Mouse (Mus musculus) neutrophil, adult 5-6 weeks (primary cell): Measurements from ENCODE around the gene Akt1. TPM values are rescaled to one million over a fixed set of nuclear protein-coding genes. Genes with fewer than 3 reads are reported as not detected.

Source experiments
- ATAC-seq: fragments of 151-379, 151-347 bp; 2 replicates; pipeline ENCODE4 v1.8.0; 2017; ENCODE audit warnings: mild to moderate bottlenecking, moderate TSS enrichment; ENCODE audit not compliant: insufficient number of reproducible peaks, poor library complexity, low FRiP score, severe bottlenecking; ENCODE audit errors: extremely low read depth
- total RNA-seq: library from RNA; stranded (forward); fragments of 200-1000 nt; gene quantifications from 2 replicates; pipeline ENCODE4 v1.2.3, GENCODE M21; 2017

Gene Akt1
- total RNA-seq, 1 experiment from 2014 or later, result 218 TPM

- ATAC-seq, result no peak
Observed at GRCm38 (mm10) chr12:112609031-112609430, 65.7 kb downstream of the Akt1 start.

GRCm38 (mm10) chr12:112606998-112607397 is 67.7 kb downstream of the Akt1 start:
- no peak for ATAC-seq

- peak; percentile 63 for ATAC-seq
Observed at GRCm38 (mm10) chr12:112605766-112606165, 68.9 kb downstream of the Akt1 start.

- ATAC-seq, result no peak
Observed at GRCm38 (mm10) chr12:112604709-112605649, 69.7 kb downstream of the Akt1 start.

GRCm38 (mm10) chr12:112604022-112604421 is 70.7 kb downstream of the Akt1 start:
- no peak for ATAC-seq

Other genes with a start within 250 kb of the Akt1 start
- not detected in 2 replicates for gene A530016L24Rik, start 185.4 kb downstream of the Akt1 start, total RNA-seq
- gene Tmem179, start 158.1 kb downstream of the Akt1 start, total RNA-seq, result not detected in 2 replicates
- gene Inf2, start 86.1 kb downstream of the Akt1 start, total RNA-seq, result 5.8 and 6.5 TPM in 2 replicates
- 39.0 and 45.2 TPM in 2 replicates for gene Adssl1, start 54.8 kb downstream of the Akt1 start, total RNA-seq
- gene Siva1, start 30.2 kb downstream of the Akt1 start, total RNA-seq, result 45.4 and 52.7 TPM in 2 replicates
- gene Zbtb42, start 3.9 kb upstream of the Akt1 start, total RNA-seq, result 13.4 and 15.0 TPM in 2 replicates
- 4.8 and 5.7 TPM in 2 replicates for gene Cep170b, start 45.6 kb upstream of the Akt1 start, total RNA-seq
- 98.0 and 114 TPM in 2 replicates for gene Pld4, start 85.8 kb upstream of the Akt1 start, total RNA-seq
- not detected in 2 replicates for gene Ahnak2, start 127.8 kb upstream of the Akt1 start, total RNA-seq
- gene Clba1, start 134.1 kb upstream of the Akt1 start, total RNA-seq, result 0.37 and 0.70 TPM in 2 replicates
- 30.7 and 32.0 TPM in 2 replicates for gene Cdca4, start 154.5 kb upstream of the Akt1 start, total RNA-seq
- gene Gpr132, start 193.3 kb upstream of the Akt1 start, total RNA-seq, result 40.9 and 41.1 TPM in 2 replicates